Mouse (Mus musculus): ENCODE measurements around the gene Baz2a. TPM values are rescaled to one million over a fixed set of nuclear protein-coding genes. Genes with fewer than 3 reads are reported as not detected.

The Baz2a gene
- polyA plus RNA-seq, 1 experiment from 2014 or later = 10.9 TPM

GRCm38 (mm10) chr10:128133650-128134332 lies 42.4 kb downstream of the Baz2a start:
- Histone ChIP-seq H3K36me3 (ENCODE audit: insufficient read depth, low read length) (peaks cover 35% of the 10 kb centered on the region), H3K4me2 (replicated peaks; ENCODE audit: low read depth, low read length) (no peak overlapping the region), H3K9me3 (ENCODE audit: low read length) (no peaks in the 10 kb centered on the region), H3K27ac (ENCODE audit: low read length) (peak overlapping the region; percentile 22; the same call in 1 of the 2 replicates), H3K9ac (replicated peaks; ENCODE audit: low read length) (no peak overlapping the region), H3K4me3 (ENCODE audit: low read length) (no peak overlapping the region), H3K4me1 (ENCODE audit: insufficient read depth, low read length) (no peaks in the 10 kb centered on the region), H3K27me3 (ENCODE audit: insufficient read depth, low read length) (no peaks in the 10 kb centered on the region)
- 40% methylated on average over 13 of the region's 13 CpGs for WGBS
- peak; percentile 53 for ATAC-seq (ENCODE audit: low FRiP score, low TSS enrichment)

DNA sequence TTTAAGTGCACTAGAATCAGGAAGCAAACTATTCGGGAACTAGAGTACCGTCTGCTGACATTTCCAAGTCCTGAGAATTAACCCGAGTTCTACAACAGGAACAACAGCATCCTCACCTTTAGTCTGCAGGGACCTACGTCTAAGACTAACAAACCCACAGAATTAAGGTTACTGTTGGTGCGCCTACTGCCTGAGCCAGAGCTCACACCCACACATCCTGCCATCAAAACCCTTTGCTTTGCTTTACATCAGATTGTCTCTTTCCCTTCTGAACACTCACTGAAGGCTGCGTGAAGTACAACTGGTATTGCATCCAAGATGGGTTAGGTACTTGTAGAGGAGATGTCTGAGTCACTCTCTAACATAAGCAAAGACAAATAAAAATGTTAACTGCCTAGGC lies 44.0 kb downstream of the Baz2a start:
- no peaks in the 10 kb centered on the region for H3K27me3 ChIP-seq (ENCODE audit: insufficient read depth, low read length)
- no peak overlapping the region for H3K4me2 ChIP-seq (replicated peaks; ENCODE audit: low read depth, low read length)
- WGBS = 90% methylated on average over 6 of the region's 6 CpGs
- no peak overlapping the region for H3K4me3 ChIP-seq (ENCODE audit: low read length)
- H3K4me1 ChIP-seq (ENCODE audit: insufficient read depth, low read length) = no peaks in the 10 kb centered on the region
- no peak overlapping the region for H3K27ac ChIP-seq (ENCODE audit: low read length)
- no peaks in the 10 kb centered on the region for H3K9me3 ChIP-seq (ENCODE audit: low read length)
- H3K36me3 ChIP-seq (ENCODE audit: insufficient read depth, low read length) = peaks cover 35% of the 10 kb centered on the region
- ATAC-seq (ENCODE audit: low FRiP score, low TSS enrichment) = no peak
- no peak overlapping the region for H3K9ac ChIP-seq (replicated peaks; ENCODE audit: low read length)

GRCm38 (mm10) chr10:128140236-128140952 lies 49.0 kb downstream of the Baz2a start:
- Histone ChIP-seq H3K9me3 (ENCODE audit: low read length) (no peaks in the 10 kb centered on the region), H3K27ac (ENCODE audit: low read length) (no peak overlapping the region), H3K4me1 (ENCODE audit: insufficient read depth, low read length) (no peaks in the 10 kb centered on the region), H3K36me3 (ENCODE audit: insufficient read depth, low read length) (peaks cover 48% of the 10 kb centered on the region), H3K4me3 (ENCODE audit: low read length) (no peak overlapping the region), H3K9ac (replicated peaks; ENCODE audit: low read length) (no peak overlapping the region), H3K27me3 (ENCODE audit: insufficient read depth, low read length) (no peaks in the 10 kb centered on the region), H3K4me2 (replicated peaks; ENCODE audit: low read depth, low read length) (no peak overlapping the region)
- 66% methylated on average over 12 of the region's 12 CpGs for WGBS
- 0 out of 2 replicates have a peak, but pooled peaks have one; percentile 12 for ATAC-seq (ENCODE audit: low FRiP score, low TSS enrichment)

DNA sequence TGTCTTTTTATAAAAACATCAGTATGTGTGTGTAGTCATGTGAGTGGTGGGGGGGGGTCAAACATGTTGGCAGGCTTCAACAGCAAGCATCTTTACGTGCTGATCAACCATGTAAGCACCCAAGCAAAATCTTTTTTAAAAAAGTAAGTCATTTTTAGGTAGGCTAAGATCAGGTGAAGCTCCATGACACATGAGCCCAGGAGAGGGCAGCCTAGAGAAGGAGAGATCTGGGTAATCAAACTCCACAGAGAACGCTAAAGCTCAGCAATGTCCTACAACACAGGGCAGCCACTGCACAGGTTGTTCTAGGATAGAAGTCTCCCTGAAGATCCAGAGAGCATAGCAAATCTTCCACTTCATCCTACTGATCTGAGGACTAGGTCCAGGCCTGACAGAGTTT lies 50.8 kb downstream of the Baz2a start:
- ATAC-seq (ENCODE audit: low FRiP score, low TSS enrichment) = no peak
- Histone ChIP-seq H3K9ac (replicated peaks; ENCODE audit: low read length) (no peak overlapping the region), H3K4me1 (ENCODE audit: insufficient read depth, low read length) (no peaks in the 10 kb centered on the region), H3K36me3 (ENCODE audit: insufficient read depth, low read length) (peaks cover 43% of the 10 kb centered on the region), H3K27me3 (ENCODE audit: insufficient read depth, low read length) (no peaks in the 10 kb centered on the region), H3K4me3 (ENCODE audit: low read length) (no peak overlapping the region), H3K9me3 (ENCODE audit: low read length) (no peaks in the 10 kb centered on the region), H3K27ac (ENCODE audit: low read length) (no peak overlapping the region), H3K4me2 (replicated peaks; ENCODE audit: low read depth, low read length) (no peak overlapping the region)
- WGBS = 56% methylated on average over 2 of the region's 2 CpGs

GRCm38 (mm10) chr10:128143659-128144058 lies 52.3 kb downstream of the Baz2a start:
- H3K27me3 ChIP-seq (ENCODE audit: insufficient read depth, low read length) = no peaks in the 10 kb centered on the region
- H3K27ac ChIP-seq (ENCODE audit: low read length) = no peak overlapping the region
- WGBS = 50% methylated on average over 4 of the region's 4 CpGs
- no peak overlapping the region for H3K9ac ChIP-seq (replicated peaks; ENCODE audit: low read length)
- no peaks in the 10 kb centered on the region for H3K9me3 ChIP-seq (ENCODE audit: low read length)
- peaks cover under 1% of the 10 kb centered on the region; the same call in 1 of the 2 replicates for H3K4me1 ChIP-seq (ENCODE audit: insufficient read depth, low read length)
- H3K4me2 ChIP-seq (replicated peaks; ENCODE audit: low read depth, low read length) = no peak overlapping the region
- ATAC-seq (ENCODE audit: low FRiP score, low TSS enrichment) = no peak
- no peak overlapping the region for H3K4me3 ChIP-seq (ENCODE audit: low read length)
- H3K36me3 ChIP-seq (ENCODE audit: insufficient read depth, low read length) = peaks cover 37% of the 10 kb centered on the region

DNA sequence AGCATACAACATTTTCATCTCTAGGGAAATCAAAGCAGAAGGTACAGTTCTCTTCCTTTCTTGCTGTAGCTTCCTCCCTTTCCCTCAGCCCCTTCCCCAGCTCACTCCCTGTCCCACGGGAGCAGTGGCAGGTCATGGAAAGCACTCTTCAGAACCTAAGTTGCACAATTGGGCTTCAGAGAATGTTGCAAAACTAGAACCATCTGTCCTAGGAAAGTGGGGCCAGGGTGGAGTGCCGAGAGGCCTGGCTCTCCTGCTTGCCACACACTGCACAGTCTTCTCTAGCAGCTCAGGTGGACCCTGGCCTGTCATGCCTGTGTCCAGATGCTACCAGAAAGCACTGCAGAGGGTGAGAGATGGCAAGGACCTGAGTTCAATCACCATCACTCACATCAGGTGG lies 53.6 kb downstream of the Baz2a start:
- Histone ChIP-seq H3K9me3 (ENCODE audit: low read length) (no peaks in the 10 kb centered on the region), H3K9ac (replicated peaks; ENCODE audit: low read length) (no peak overlapping the region), H3K27ac (ENCODE audit: low read length) (no peak overlapping the region), H3K27me3 (ENCODE audit: insufficient read depth, low read length) (no peaks in the 10 kb centered on the region), H3K4me1 (ENCODE audit: insufficient read depth, low read length) (peaks cover 11% of the 10 kb centered on the region), H3K4me3 (ENCODE audit: low read length) (no peak overlapping the region), H3K4me2 (replicated peaks; ENCODE audit: low read depth, low read length) (no peak overlapping the region), H3K36me3 (ENCODE audit: insufficient read depth, low read length) (peaks cover 31% of the 10 kb centered on the region)
- no peak for ATAC-seq (ENCODE audit: low FRiP score, low TSS enrichment)
- 81% methylated on average over 2 of the region's 2 CpGs for WGBS

DNA sequence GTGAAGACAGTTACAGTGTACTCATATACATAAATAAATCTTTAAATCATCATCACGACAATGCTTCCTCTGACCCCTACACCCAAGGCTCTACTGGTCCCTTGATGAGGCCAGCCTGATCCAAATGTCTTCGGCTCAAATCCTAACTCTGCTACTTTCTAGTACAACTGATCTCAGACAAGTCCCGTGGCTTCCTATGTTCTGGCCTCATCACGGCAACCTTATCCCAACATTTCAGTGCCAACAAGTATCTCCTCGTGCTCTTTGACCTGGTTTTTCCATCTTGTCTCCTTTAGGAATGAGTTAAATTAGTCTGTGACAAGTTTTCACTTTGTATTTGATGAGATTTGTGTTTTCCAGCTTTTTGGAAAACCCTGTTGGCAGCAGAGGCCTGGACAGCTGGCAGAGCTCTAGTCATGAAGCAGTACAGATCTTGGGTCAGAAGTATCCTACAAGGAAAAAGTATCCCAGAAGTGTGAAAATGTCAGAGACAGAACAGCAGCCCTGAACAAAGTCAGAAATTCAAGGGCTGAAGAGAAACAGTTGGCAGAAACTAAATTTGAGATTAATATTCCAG lies 57.5 kb downstream of the Baz2a start:
- peak overlapping the region; percentile 87 for H3K27ac ChIP-seq (ENCODE audit: low read length)
- peaks cover 13% of the 10 kb centered on the region for H3K36me3 ChIP-seq (ENCODE audit: insufficient read depth, low read length)
- peaks cover 11% of the 10 kb centered on the region for H3K4me1 ChIP-seq (ENCODE audit: insufficient read depth, low read length)
- peak overlapping the region; percentile 48 for H3K9ac ChIP-seq (replicated peaks; ENCODE audit: low read length)
- H3K4me2 ChIP-seq (replicated peaks; ENCODE audit: low read depth, low read length) = peak overlapping the region; percentile 25
- H3K4me3 ChIP-seq (ENCODE audit: low read length) = no peak overlapping the region
- no peaks in the 10 kb centered on the region for H3K27me3 ChIP-seq (ENCODE audit: insufficient read depth, low read length)
- H3K9me3 ChIP-seq (ENCODE audit: low read length) = no peaks in the 10 kb centered on the region
- WGBS = 77% methylated on average over 5 of the region's 5 CpGs
- no peak for ATAC-seq (ENCODE audit: low FRiP score, low TSS enrichment)

DNA sequence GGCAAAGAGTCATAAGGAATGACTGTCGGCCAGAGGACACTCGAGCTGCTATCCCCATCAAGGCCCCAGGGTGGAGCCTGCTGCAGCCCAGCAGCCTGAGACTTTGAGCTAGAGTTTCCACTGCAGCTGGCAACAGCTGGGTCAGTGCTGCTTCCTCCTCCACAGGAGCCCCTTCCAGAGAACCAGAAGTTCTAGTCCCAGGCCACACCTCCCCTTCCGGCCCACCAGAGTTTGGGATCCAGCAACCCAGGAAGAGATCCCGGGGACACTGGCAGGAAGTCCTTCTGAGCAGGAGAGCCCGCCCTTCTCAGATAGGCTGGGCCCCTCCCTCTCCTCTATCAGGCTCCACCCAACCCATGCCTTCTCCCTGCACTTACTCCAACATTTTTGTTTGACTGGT lies 58.2 kb downstream of the Baz2a start:
- no peaks in the 10 kb centered on the region for H3K9me3 ChIP-seq (ENCODE audit: low read length)
- no peaks in the 10 kb centered on the region for H3K27me3 ChIP-seq (ENCODE audit: insufficient read depth, low read length)
- H3K9ac ChIP-seq (replicated peaks; ENCODE audit: low read length) = peak overlapping the region; percentile 48
- peaks cover 12% of the 10 kb centered on the region for H3K36me3 ChIP-seq (ENCODE audit: insufficient read depth, low read length)
- H3K27ac ChIP-seq (ENCODE audit: low read length) = peak overlapping the region; percentile 87
- H3K4me2 ChIP-seq (replicated peaks; ENCODE audit: low read depth, low read length) = peak overlapping the region; percentile 25
- peaks cover 14% of the 10 kb centered on the region for H3K4me1 ChIP-seq (ENCODE audit: insufficient read depth, low read length)
- peak overlapping the region; percentile 16; the same call in 1 of the 2 replicates for H3K4me3 ChIP-seq (ENCODE audit: low read length)
- peak; percentile 97 for ATAC-seq (ENCODE audit: low FRiP score, low TSS enrichment)
- 7% methylated on average over 5 of the region's 5 CpGs for WGBS

- H3K9me3 ChIP-seq (ENCODE audit: low read length) = no peaks in the 10 kb centered on the region
- peaks cover 12% of the 10 kb centered on the region for H3K36me3 ChIP-seq (ENCODE audit: insufficient read depth, low read length)
- no peak overlapping the region for H3K4me2 ChIP-seq (replicated peaks; ENCODE audit: low read depth, low read length)
- H3K4me3 ChIP-seq (ENCODE audit: low read length) = no peak overlapping the region
- no peaks in the 10 kb centered on the region for H3K27me3 ChIP-seq (ENCODE audit: insufficient read depth, low read length)
- H3K27ac ChIP-seq (ENCODE audit: low read length) = no peak overlapping the region
- H3K4me1 ChIP-seq (ENCODE audit: insufficient read depth, low read length) = peaks cover 14% of the 10 kb centered on the region
- ATAC-seq (ENCODE audit: low FRiP score, low TSS enrichment) = no peak
- no peak overlapping the region for H3K9ac ChIP-seq (replicated peaks; ENCODE audit: low read length)
- WGBS = 73% methylated on average over 14 of the region's 14 CpGs
Observed at GRCm38 (mm10) chr10:128150941-128151340, 59.6 kb downstream of the Baz2a start.

DNA sequence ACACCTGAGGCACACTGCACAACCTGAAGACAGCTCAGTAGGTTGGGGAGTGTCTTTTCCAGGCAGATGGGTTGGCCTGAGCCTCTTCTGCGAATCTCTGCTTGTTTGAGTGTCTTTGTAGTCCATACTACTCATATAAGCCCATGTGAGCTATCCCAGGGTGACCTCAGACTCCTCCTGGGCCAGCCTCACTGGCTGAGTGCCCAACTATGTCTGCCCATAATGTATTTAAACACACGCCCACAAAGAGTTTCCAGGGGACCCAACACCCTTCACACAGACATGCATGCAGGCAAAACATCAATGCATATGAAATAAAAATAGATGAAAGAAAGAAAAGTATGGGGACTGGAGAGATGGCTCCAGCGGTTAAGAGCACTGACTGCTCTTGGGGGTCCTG lies 62.6 kb downstream of the Baz2a start:
- 70% methylated on average over 3 of the region's 3 CpGs for WGBS
- ATAC-seq (ENCODE audit: low FRiP score, low TSS enrichment) = no peak
- Histone ChIP-seq H3K9me3 (ENCODE audit: low read length) (no peaks in the 10 kb centered on the region), H3K4me2 (replicated peaks; ENCODE audit: low read depth, low read length) (no peak overlapping the region), H3K27me3 (ENCODE audit: insufficient read depth, low read length) (no peaks in the 10 kb centered on the region), H3K36me3 (ENCODE audit: insufficient read depth, low read length) (peaks cover 10% of the 10 kb centered on the region; the same call in 1 of the 2 replicates), H3K27ac (ENCODE audit: low read length) (no peak overlapping the region), H3K4me3 (ENCODE audit: low read length) (no peak overlapping the region), H3K4me1 (ENCODE audit: insufficient read depth, low read length) (peaks cover 10% of the 10 kb centered on the region), H3K9ac (replicated peaks; ENCODE audit: low read length) (no peak overlapping the region)
